ENCODE assay signal across 12 mouse cellular contexts in the genomic region with DNA sequence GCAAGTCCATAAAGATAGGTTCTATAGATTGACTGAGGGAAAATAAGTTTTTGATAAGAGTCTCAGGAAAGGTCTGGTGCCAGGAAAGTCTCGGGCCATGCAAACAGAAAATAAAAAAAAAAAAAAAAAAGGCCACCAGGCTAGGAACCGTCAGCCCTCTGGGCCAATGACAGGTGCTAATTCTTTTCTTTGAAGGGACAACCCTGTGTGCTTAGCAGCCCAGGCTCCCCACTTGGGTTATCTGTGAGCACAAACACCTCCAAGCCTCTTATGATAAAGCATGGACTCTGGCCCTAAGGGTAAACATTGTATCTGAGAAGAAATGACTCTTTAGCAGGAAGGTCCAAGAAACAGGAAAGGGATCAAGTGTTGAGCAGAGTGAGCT. TPM values are rescaled to one million over a fixed set of nuclear protein-coding genes. Genes with fewer than 3 reads are reported as not detected.
DNase-seq lines count a peak whose midpoint lies in the region; ATAC-seq lines count a peak whose summit lies in the region.
"Had no signal": no experiment of that assay in that cellular context is flagged by ENCODE, and none has a peak within 500 bp of the region (broad histone marks: within the 10 kb centered on the region; RNA-seq: fewer than 3 reads in every experiment).

No protein-coding gene starts in this region.

- 10% methylated on average over 2 of the region's 2 CpGs for WGBS in heart, embryonic 10.5 days
- 12% methylated on average over 2 of the region's 2 CpGs for WGBS in lung, embryonic 16.5 days
- 4% methylated on average over 2 of the region's 2 CpGs for whole genome bisulfite sequencing in liver, embryonic 13.5 days (ENCODE audit: insufficient replicate concordance)
- 30% methylated on average over 2 of the region's 2 CpGs for whole genome bisulfite sequencing in stomach, embryonic 16.5 days

- H3K4me1 ChIP-seq in heart, embryonic 10.5 days = peaks cover 41% of the 10 kb centered on the region
- H3K4me1 ChIP-seq in lung, embryonic 16.5 days (replicated peaks; ENCODE audit: control insufficient read depth, insufficient read depth, low read length) = peaks cover 4% of the 10 kb centered on the region; the same call in 1 of the 2 replicates
- peaks cover 35% of the 10 kb centered on the region for H3K4me1 ChIP-seq in liver, embryonic 13.5 days (replicated peaks)
- 0 out of 2 replicates have a peak, but pooled peaks cover 2% of the 10 kb centered on the region for H3K4me1 ChIP-seq in stomach, embryonic 16.5 days (ENCODE audit: control insufficient read depth, insufficient read depth, low read length)

- ATAC-seq in lung, embryonic 16.5 days (ENCODE audit: low read depth) = peak; percentile 39
- ATAC-seq in liver, embryonic 13.5 days (ENCODE audit: low read depth) = 0 out of 2 replicates have a peak, but pooled peaks have one; percentile 24
- peak; percentile 90 for ATAC-seq in stomach, embryonic 16.5 days (ENCODE audit: insufficient read depth, low FRiP score)
- ATAC-seq: Patski had no signal

- intact Hi-C loops in heart, postnatal 10 days (cut with DNase I) = loop anchor here (10.0 kb wide), 1 partner anchor 574 kb away; no protein-coding TSS in a partner anchor

- peaks cover 20% of the 10 kb centered on the region for H3K27me3 ChIP-seq in heart, embryonic 10.5 days (ENCODE audit: insufficient read depth, poor library complexity, severe bottlenecking)
- H3K27me3 ChIP-seq in lung, embryonic 16.5 days (ENCODE audit: control insufficient read depth, insufficient read depth, low read depth, low read length) = peaks cover 25% of the 10 kb centered on the region
- H3K27me3 ChIP-seq in liver, embryonic 13.5 days = peaks cover 44% of the 10 kb centered on the region
- H3K27me3 ChIP-seq in stomach, embryonic 16.5 days (ENCODE audit: control insufficient read depth, insufficient read depth, low read length) = peaks cover 6% of the 10 kb centered on the region; the same call in 1 of the 2 replicates

- peaks cover 7% of the 10 kb centered on the region; the same call in 1 of the 2 replicates for H3K36me3 ChIP-seq in heart, embryonic 10.5 days
- no peaks in the 10 kb centered on the region for H3K36me3 ChIP-seq in lung, embryonic 16.5 days (ENCODE audit: control insufficient read depth, insufficient read depth, low read length)
- H3K36me3 ChIP-seq in liver, embryonic 13.5 days = no peaks in the 10 kb centered on the region
- H3K36me3 ChIP-seq in stomach, embryonic 16.5 days (ENCODE audit: control insufficient read depth, insufficient read depth, low read length) = no peaks in the 10 kb centered on the region

- H3K4me3 ChIP-seq in heart, embryonic 10.5 days = peak overlapping the region; percentile 91
- no peak overlapping the region for H3K4me3 ChIP-seq in lung, embryonic 16.5 days (ENCODE audit: low read length)
- H3K4me3 ChIP-seq in liver, embryonic 13.5 days (replicated peaks) = peak overlapping the region; percentile 64
- H3K4me3 ChIP-seq in stomach, embryonic 16.5 days (replicated peaks; ENCODE audit: low read length) = peak overlapping the region; percentile 68

- H3K9me3 ChIP-seq in heart, embryonic 10.5 days = no peaks in the 10 kb centered on the region
- no peaks in the 10 kb centered on the region for H3K9me3 ChIP-seq in lung, embryonic 16.5 days (ENCODE audit: control insufficient read depth, low read length)
- H3K9me3 ChIP-seq in liver, embryonic 13.5 days (replicated peaks) = no peaks in the 10 kb centered on the region
- H3K9me3 ChIP-seq in stomach, embryonic 16.5 days (replicated peaks; ENCODE audit: control insufficient read depth, low read length) = no peaks in the 10 kb centered on the region

- no peak for DNase-seq in heart, embryonic 10.5 days (ENCODE audit: low spot score)
- DNase-seq in heart, postnatal 10 days = no peak
- no peak for DNase-seq in lung, postnatal 14 days
- DNase-seq in liver, embryonic 13.5 days = no peak
- no peak for DNase-seq in cerebellum, postnatal 25 days
- DNase-seq in adrenal gland, postnatal 36 days = no peak
- DNase-seq: adrenal gland, postnatal 10 days; cerebellum, adult 11-12 months; kidney, postnatal 14 days had no signal

- no peak overlapping the region; the same call in 1 of the 2 replicates for H3K4me2 ChIP-seq in lung, embryonic 16.5 days (ENCODE audit: low read depth, low read length)
- peak overlapping the region; percentile 80 for H3K4me2 ChIP-seq in liver, embryonic 13.5 days
- H3K4me2 ChIP-seq in stomach, embryonic 16.5 days (ENCODE audit: low read depth, low read length) = peak overlapping the region; percentile 45; the same call in 1 of the 2 replicates

- H3K9ac ChIP-seq in lung, embryonic 16.5 days (ENCODE audit: low read length) = no peak overlapping the region
- H3K9ac ChIP-seq in liver, embryonic 13.5 days = no peak overlapping the region
- H3K9ac ChIP-seq in stomach, embryonic 16.5 days (ENCODE audit: low read length) = no peak overlapping the region

- no peak overlapping the region for H3K27ac ChIP-seq in heart, embryonic 10.5 days
- H3K27ac ChIP-seq in lung, embryonic 16.5 days (ENCODE audit: low read length) = no peak overlapping the region
- H3K27ac ChIP-seq in liver, embryonic 13.5 days = no peak overlapping the region
- H3K27ac ChIP-seq in stomach, embryonic 16.5 days (ENCODE audit: low read length) = peak overlapping the region; percentile 77; the same call in 1 of the 2 replicates

RNA-seq across cellular contexts. Expression of gene Atp8a2, which starts 18.4 kb away (rescaled TPM):
- 6.9 and 8.0 TPM in 2 replicates for polyA plus RNA-seq in heart, embryonic 10.5 days (2016; fragmentation: Nextera tagmentation; extraction: Ambion mirVana)
- 1 to 10 TPM; 4.0 to 5.8 TPM for total RNA-seq in heart, postnatal 10 days (2021)
- polyA plus RNA-seq in lung, embryonic 16.5 days (2015; fragmentation: Nextera tagmentation; extraction: Ambion mirVana) = 0.88 and 1.7 TPM in 2 replicates
- polyA plus RNA-seq in liver, embryonic 13.5 days (2015; fragmentation: Nextera tagmentation; extraction: Ambion mirVana) = 1.8 and 2.4 TPM in 2 replicates
- 5.2 and 5.4 TPM in 2 replicates for polyA plus RNA-seq in stomach, embryonic 16.5 days (2015; fragmentation: Nextera tagmentation; extraction: Ambion mirVana)
- total RNA-seq in adrenal gland, postnatal 36 days (2021) = 1 to 10 TPM in 1 of 2 experiments, under 1 TPM in 1; 0.99 to 1.9 TPM
- polyA plus RNA-seq: Patski had no signal

Comparison
In these comparisons a context has a peak if more than half of its experiments do, and no peak if none do; other contexts are left out.
1. ATAC-seq: peak in every context shown above with its lines; median percentile 90 in stomach, embryonic 16.5 days; 39 in lung, embryonic 16.5 days; 24 in liver, embryonic 13.5 days.